Mouse (Mus musculus) embryonic fibroblast, embryonic 13.5 days (primary cell): Measurements from ENCODE around the gene Tbx20. TPM values are rescaled to one million over a fixed set of nuclear protein-coding genes. Genes with fewer than 3 reads are reported as not detected.

Source experiments
- H3K27ac ChIP-seq: 2 replicates; pipeline ENCODE4 v1.5.1; 2012; ENCODE audit warnings: low read length, control low read depth, inconsistent platforms; ENCODE audit not compliant: insufficient read depth
- H3K4me1 ChIP-seq: 2 replicates; pipeline ENCODE4 v1.6.1; 2011; ENCODE audit warnings: low read length; ENCODE audit not compliant: control insufficient read depth, insufficient read depth
- H3K4me3 ChIP-seq: 2 replicates; pipeline ENCODE4 v1.5.1; 2011; ENCODE audit warnings: mild to moderate bottlenecking, control low read depth, low read length; ENCODE audit not compliant: insufficient read depth
- CTCF ChIP-seq: IDR thresholded peaks from 2 replicates; pipeline ENCODE4 v1.5.1; 2011; ENCODE audit warnings: mild to moderate bottlenecking, control low read depth, low read length, moderate library complexity, borderline replicate concordance; ENCODE audit not compliant: insufficient read depth
- POLR2A ChIP-seq: IDR thresholded peaks from 2 replicates; pipeline ENCODE4 v1.6.1; 2011; ENCODE audit warnings: low read depth, mild to moderate bottlenecking, control low read depth, low read length, moderate library complexity
- polyA plus RNA-seq: library from polyadenylated mRNA; stranded (reverse); fragments of >200 nt; gene quantifications from 2 replicates; pipeline ENCODE4 v1.2.4, GENCODE M21; 2011; ENCODE audit warnings: low read depth; ENCODE audit not compliant: missing spikeins, insufficient read length

Gene Tbx20
- polyA plus RNA-seq = 0.38 and 0.39 TPM in 2 replicates

DNA sequence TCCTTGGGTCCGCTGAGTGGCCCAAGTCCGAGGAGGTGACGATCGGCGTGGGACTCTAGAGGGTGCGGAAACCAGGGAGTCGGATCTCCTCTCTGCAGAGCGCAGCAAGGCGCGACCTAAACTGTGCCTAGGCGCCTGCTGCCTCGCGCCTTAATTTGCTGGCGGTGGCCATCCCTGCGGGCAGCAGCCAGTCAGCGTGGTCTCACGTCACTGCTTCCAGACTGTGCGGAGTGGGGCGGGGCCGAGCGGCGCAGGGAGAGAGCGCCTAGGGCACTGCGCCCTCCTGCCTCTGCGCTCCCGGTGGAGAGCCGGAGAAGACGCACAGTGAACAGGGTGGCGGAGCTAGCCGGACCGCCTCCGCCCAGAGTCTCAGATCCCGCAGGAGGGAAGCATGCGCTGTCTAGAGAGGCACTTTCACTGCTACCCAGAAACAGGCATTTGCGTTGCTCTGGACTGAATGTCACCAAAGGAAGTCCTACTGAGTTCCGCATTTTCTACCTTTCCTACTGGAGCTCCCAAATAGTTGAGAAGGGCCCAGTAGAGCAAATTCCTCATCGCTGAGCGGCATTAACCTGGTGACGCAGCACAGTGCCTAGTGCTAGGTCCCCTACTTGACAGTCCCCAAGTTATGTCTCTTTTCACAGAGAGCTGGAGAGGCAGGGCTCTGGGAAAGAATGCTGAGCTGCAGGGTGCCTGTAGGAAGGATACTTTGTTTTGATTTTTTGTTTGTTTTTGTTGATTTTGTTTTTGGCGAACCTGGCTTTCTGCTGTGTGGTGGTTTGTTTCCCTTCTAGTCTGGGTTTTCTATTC is at the start of gene Tbx20:
Gene Tbx20 (minus strand): TSS at position 144 of the 810 bp plus-strand sequence.
- no peak for TF ChIP-seq POLR2A
- no peak for TF ChIP-seq CTCF
- H3K4me1 ChIP-seq = no peaks in the 10 kb centered on the region
- H3K27ac ChIP-seq = no peak within 1 kb of the TSS
- peak within 1 kb of the TSS; percentile 25; the same call in 1 of the 2 replicates for H3K4me3 ChIP-seq

DNA sequence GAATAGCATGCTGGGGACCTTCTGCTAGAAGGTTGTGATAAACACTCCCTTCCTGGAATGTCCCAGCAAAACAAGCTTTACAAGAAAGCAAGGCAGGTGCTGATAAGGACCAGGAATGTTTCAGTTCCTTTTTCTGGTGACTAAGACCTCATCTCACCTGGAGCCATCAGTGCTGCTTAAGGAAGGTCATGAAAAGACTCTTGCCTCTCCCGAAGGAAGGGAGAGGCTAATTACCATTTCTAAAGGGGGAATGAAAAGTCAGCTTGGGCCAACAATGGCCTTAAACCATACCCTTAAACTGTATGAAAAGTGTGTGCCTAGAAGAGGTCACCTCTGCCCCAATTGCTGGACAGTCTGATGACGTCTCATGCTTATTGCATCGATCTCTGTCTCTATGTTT is 44.4 kb upstream of the Tbx20 start:
- Histone ChIP-seq H3K4me3 (no peak overlapping the region), H3K27ac (no peak overlapping the region), H3K4me1 (no peaks in the 10 kb centered on the region)
- TF ChIP-seq POLR2A (no peak), CTCF (no peak)

DNA sequence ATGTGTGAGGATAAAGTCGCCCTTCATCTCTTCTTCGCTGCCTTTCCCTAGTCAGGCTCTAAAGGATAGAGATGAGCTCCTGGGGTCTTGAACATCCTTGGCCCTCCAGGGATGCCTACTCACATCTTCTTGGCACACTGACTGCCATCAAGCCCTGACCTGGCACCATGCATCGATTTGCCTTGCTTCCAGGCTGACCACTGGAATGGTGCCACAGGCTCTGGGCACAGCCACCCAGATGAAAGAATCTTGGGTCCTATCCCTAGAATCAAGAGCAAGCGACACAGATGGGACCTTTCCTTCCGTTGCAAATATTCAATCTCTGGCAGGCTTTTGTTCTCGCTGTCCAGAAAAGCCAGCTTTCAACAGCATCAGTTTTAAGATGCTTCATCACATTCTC is 38.4 kb upstream of the Tbx20 start:
- H3K27ac ChIP-seq = no peak overlapping the region
- TF ChIP-seq POLR2A = no peak

DNA sequence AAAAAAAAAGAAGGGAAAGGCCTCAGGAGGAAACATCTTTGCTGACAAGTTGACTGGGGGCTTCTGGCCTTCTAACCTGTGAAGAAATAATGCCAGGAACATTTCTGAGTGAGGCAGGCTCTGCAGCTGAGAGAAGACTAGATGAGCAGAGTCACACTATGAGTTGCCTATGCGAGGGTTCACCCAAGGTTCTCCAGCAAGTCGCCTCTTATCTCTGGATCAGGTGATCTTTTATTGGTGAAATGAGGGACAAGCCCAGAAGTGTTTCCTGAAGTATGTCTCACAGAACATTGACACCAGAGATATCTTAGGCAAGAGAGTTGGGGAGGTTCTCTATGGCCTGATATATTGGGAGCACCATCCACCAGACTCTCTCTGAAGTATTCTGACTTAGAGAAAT is 18.0 kb upstream of the Tbx20 start:
- no peak overlapping the region for H3K27ac ChIP-seq
- H3K4me1 ChIP-seq = no peaks in the 10 kb centered on the region
- no peak for TF ChIP-seq POLR2A
- TF ChIP-seq CTCF = no peak
- no peak overlapping the region for H3K4me3 ChIP-seq

More for the DNA sequence above, 38.4 kb upstream of the Tbx20 start:
- H3K4me3 ChIP-seq = no peak overlapping the region
- H3K4me1 ChIP-seq = peaks cover 5% of the 10 kb centered on the region; the same call in 1 of the 2 replicates

DNA sequence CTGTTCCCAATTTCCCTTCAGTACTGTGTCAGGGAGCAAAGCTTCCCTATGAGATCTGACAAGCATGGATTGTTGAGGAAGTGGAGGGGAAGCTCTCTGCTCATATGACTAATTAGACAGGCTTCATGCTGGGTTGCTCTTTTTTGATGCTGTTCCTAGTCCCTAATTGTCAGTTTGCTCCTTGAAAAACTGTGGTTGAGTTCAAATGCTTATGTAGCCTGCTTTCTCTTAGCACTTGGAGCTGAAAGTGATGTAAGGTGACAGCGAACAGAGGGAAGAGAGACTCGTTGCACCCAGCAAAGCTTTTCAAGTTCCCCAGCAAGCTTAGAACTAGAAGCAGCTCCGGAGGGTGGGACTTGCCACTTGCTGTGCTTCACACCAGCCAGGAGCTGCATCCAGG is 15.3 kb upstream of the Tbx20 start:
- TF ChIP-seq POLR2A (no peak), CTCF (no peak)
- no peak overlapping the region for H3K27ac ChIP-seq
- H3K4me1 ChIP-seq = no peaks in the 10 kb centered on the region
- H3K4me3 ChIP-seq = no peak overlapping the region

DNA sequence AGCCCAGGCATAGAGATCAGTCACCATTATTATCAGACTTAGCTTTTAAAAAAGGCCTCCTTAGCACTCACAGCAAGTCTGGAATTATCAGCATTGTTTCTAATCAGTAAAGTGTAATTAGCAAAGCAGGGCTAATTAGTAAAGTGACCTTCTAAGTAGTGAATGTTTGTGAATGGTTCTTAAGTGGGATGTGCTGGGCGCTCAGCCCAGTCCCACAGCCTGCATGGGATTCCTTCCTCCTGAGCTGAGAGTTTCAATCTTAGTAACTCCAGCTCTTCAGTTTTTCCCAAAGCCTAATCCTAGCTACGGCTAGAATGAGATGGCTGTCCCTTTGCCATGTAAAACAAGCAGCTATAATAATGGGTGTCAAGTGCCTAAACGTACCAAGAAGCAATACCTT is 8.2 kb upstream of the Tbx20 start:
- TF ChIP-seq POLR2A = no peak
- no peak for TF ChIP-seq CTCF
- no peak overlapping the region for H3K27ac ChIP-seq
- no peaks in the 10 kb centered on the region for H3K4me1 ChIP-seq
- no peak overlapping the region for H3K4me3 ChIP-seq

DNA sequence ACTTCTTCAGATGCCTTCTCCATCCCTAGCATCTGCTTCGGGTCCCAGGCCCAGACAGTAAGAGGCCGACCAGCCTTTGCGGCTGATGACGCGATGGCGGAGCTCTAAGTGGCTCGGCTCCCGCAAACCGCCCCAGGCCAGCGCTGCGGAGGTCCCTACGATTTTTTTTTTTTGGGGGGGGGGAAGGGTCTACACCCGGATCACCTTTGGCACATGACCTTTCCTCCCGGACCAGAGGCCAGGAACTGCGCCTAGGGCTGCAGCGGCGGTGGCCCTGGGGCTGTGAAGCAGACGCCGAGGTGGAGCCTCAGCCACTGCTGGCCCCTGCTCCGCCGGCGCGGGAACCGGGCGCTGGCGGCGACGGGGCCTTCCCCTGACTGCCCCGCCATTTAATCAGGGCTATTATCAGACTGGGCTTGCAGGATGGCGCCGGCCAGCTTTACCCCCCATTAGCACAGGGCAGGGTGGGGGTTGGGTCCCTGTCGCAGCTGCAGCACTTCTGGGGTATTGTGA is 6.9 kb upstream of the Tbx20 start:
- Histone ChIP-seq H3K27ac (no peak overlapping the region), H3K4me3 (peak overlapping the region; percentile 9; the same call in 1 of the 2 replicates), H3K4me1 (no peaks in the 10 kb centered on the region)
- TF ChIP-seq POLR2A = no peak

DNA sequence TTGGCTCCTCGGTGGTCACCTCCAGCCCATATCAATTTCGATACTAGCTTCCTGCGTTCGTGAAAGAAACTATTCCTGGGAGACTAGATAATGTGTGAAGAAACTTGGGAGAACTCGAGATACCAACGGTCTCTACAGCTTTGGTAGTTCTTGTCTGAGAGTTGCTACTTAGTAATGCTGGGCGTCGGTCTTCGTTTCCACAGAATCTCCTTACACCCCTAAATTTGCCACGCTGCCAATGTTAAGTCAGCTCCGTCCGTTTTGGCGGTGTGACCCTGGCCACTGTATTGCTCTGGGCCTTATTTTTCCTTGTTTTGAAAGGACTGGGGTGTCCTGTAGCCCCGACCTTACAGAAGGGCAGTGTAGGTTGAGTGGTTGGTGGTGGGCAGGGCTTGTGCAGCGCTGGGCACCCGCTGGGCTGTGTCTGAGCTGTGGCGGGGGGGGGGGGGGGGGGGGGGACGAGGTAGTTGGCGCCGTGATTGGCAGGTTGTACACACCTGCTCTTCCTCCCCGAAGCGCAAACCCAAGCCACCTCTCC is 6.4 kb upstream of the Tbx20 start:
- H3K4me3 ChIP-seq = no peak overlapping the region
- H3K4me1 ChIP-seq = no peaks in the 10 kb centered on the region
- TF ChIP-seq POLR2A = no peak
- TF ChIP-seq CTCF = no peak
- no peak overlapping the region for H3K27ac ChIP-seq

DNA sequence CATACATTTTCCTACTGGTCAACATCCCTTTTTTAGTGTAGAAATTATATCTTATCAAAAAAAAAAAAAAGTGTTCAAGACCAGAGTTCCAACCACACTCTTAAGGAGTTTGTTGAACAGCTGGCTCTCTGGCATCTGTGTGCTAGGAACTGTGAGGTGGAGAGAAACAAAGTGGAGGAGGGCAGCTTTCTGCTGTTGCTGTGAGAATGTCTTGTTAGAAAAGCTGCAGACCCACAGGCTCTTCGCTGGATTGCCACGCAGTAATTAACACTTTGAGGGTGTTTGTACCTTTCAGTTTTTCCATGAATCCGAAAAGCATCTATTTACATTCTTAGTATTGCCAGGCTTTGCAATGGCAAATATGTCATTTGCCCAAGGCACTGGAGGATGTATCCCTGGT is 5.9 kb upstream of the Tbx20 start:
- Histone ChIP-seq H3K27ac (no peak overlapping the region), H3K4me1 (no peaks in the 10 kb centered on the region), H3K4me3 (no peak overlapping the region)
- TF ChIP-seq POLR2A = no peak
- TF ChIP-seq CTCF = no peak

DNA sequence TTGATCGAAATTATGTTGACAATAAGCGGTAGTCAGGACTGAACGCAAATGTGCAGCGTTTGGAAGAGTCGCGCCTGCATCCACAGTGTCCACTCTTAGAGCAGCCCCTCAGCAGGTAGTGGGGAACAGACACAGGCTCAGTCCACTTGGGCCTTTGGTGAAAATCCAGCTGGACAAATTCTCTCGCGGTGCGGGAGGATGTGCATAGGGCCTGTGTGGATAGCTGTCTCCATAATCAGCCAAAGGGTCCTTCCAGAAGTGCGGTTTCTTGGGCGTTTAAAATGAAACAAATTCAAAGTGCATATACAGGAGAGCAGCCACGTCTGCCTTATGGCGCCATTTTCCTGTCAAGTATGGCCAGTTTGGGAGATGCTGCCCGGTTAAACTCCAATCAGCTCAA is 4.5 kb upstream of the Tbx20 start:
- no peak overlapping the region for H3K27ac ChIP-seq
- TF ChIP-seq POLR2A = no peak
- no peak for TF ChIP-seq CTCF
- H3K4me1 ChIP-seq = no peaks in the 10 kb centered on the region
- no peak overlapping the region for H3K4me3 ChIP-seq
